Comparison of ENCODE assay signal across 8 mouse cellular contexts in genomic region chr6:112930011-112930451, GRCm38 (mm10). TPM values are rescaled to one million over a fixed set of nuclear protein-coding genes. Genes with fewer than 3 reads are reported as not detected.
DNase-seq lines count a peak whose midpoint lies in the region; ATAC-seq and TF ChIP-seq lines count a peak whose summit lies in the region.
"Had no signal": no experiment of that assay in that cellular context is flagged by ENCODE, and none has a peak within 500 bp of the region (broad histone marks: within the 10 kb centered on the region; RNA-seq: fewer than 3 reads in every experiment).

No protein-coding gene starts in this region.

- no peaks in the 10 kb centered on the region for H3K4me1 ChIP-seq in testis, adult 2 months (ENCODE audit: control insufficient read depth, insufficient read depth, low read length)
- H3K4me1 ChIP-seq in forebrain, embryonic 11.5 days (replicated peaks; ENCODE audit: control insufficient read depth, insufficient read depth, low read length) = peaks cover 29% of the 10 kb centered on the region
- peaks cover 0 to 7% of the 10 kb centered on the region in 2 experiments; a peak in 3 of 4 replicates for H3K4me1 ChIP-seq in liver, embryonic 14.5 days (replicated peaks; ENCODE audit: control insufficient read depth in 2 of 2, insufficient read depth in 2 of 2, low read length in 1 of 2)

- H3K36me3 ChIP-seq in testis, adult 2 months (ENCODE audit: control insufficient read depth, insufficient read depth, low read length) = no peaks in the 10 kb centered on the region
- H3K36me3 ChIP-seq in forebrain, embryonic 11.5 days (ENCODE audit: control insufficient read depth, insufficient read depth, low read length) = no peaks in the 10 kb centered on the region
- no peaks in the 10 kb centered on the region for H3K36me3 ChIP-seq in liver, embryonic 14.5 days (replicated peaks; ENCODE audit: control insufficient read depth, insufficient read depth, low read depth)
- H3K36me3 ChIP-seq: limb, embryonic 13.5 days had no signal

- TF ChIP-seq CTCF in testis, adult 2 months (IDR thresholded peaks at IDR 0.05; ENCODE audit: control insufficient read depth, insufficient read depth, insufficient replicate concordance, low read depth, low read length) = no peak
- no peak for TF ChIP-seq CTCF in liver, embryonic 14.5 days (IDR thresholded peaks at IDR 0.05; ENCODE audit: low read depth)

- 9% methylated on average over 5 of the region's 5 CpGs for WGBS in forebrain, embryonic 11.5 days
- WGBS in liver, embryonic 14.5 days (ENCODE audit: insufficient replicate concordance) = 50% methylated on average over 5 of the region's 5 CpGs

- TF ChIP-seq EP300 in liver, embryonic 14.5 days (IDR thresholded peaks at IDR 0.05; ENCODE audit: low read depth) = no peak

- peak; percentile 73 for ATAC-seq in forebrain, embryonic 11.5 days (replicated peaks; ENCODE audit: low FRiP score)
- ATAC-seq in liver, embryonic 14.5 days (ENCODE audit: insufficient read depth) = peak; percentile 50; the same call in 1 of the 2 replicates

- peak overlapping the region; percentile 26; the same call in 1 of the 2 replicates for H3K27ac ChIP-seq in testis, adult 2 months (ENCODE audit: control insufficient read depth, insufficient read depth, low read depth, low read length)
- H3K27ac ChIP-seq in forebrain, embryonic 11.5 days (ENCODE audit: low read depth, low read length) = peak overlapping the region; percentile 77
- H3K27ac ChIP-seq in liver, embryonic 14.5 days = no peak overlapping the region
- H3K27ac ChIP-seq: limb, embryonic 13.5 days had no signal

- TF ChIP-seq POLR2A in testis, adult 2 months (IDR thresholded peaks at IDR 0.05; ENCODE audit: control insufficient read depth, low read depth, low read length) = no peak

- DNase-seq in testis, postnatal 14 days (ENCODE audit: low spot score) = no peak
- peak; percentile 58 for DNase-seq in forebrain, embryonic 11.5 days (ENCODE audit: low spot score)
- no peak for DNase-seq in liver, embryonic 14.5 days (ENCODE audit: low read depth in 3 of 3, low spot score in 3 of 3)
- no peak for DNase-seq in adrenal gland, postnatal 14 days
- no peak for DNase-seq in urinary bladder, postnatal 25 days (ENCODE audit: low spot score)
- DNase-seq in urinary bladder, adult 18-20 months (ENCODE audit: low spot score in 2 of 2) = no peak

- no peaks in the 10 kb centered on the region for H3K27me3 ChIP-seq in testis, adult 2 months (ENCODE audit: control insufficient read depth, insufficient read depth, low read length)
- H3K27me3 ChIP-seq in forebrain, embryonic 11.5 days (ENCODE audit: control insufficient read depth, insufficient read depth, low read length) = no peaks in the 10 kb centered on the region
- no peaks in the 10 kb centered on the region for H3K27me3 ChIP-seq in liver, embryonic 14.5 days (ENCODE audit: control insufficient read depth, insufficient read depth, low read length)
- H3K27me3 ChIP-seq: limb, embryonic 13.5 days had no signal

- no peak overlapping the region for H3K4me3 ChIP-seq in testis, adult 2 months (ENCODE audit: control insufficient read depth, low read depth, low read length)
- H3K4me3 ChIP-seq in forebrain, embryonic 11.5 days (ENCODE audit: low read depth, low read length) = no peak overlapping the region
- H3K4me3 ChIP-seq in liver, embryonic 14.5 days (ENCODE audit: insufficient read depth in 1 of 2, low read depth in 2 of 2, low read length in 2 of 2) = no peak overlapping the region
- H3K4me3 ChIP-seq: limb, embryonic 13.5 days had no signal

- H3K4me2 ChIP-seq in forebrain, embryonic 11.5 days (ENCODE audit: low read depth, low read length, severe bottlenecking) = peak overlapping the region; percentile 31
- H3K4me2 ChIP-seq in liver, embryonic 14.5 days (ENCODE audit: low read depth) = no peak overlapping the region
- H3K4me2 ChIP-seq: limb, embryonic 13.5 days had no signal

- H3K9ac ChIP-seq in forebrain, embryonic 11.5 days (ENCODE audit: low read length) = 0 out of 2 replicates have a peak overlapping the region, but pooled peaks have one; percentile 20
- no peak overlapping the region for H3K9ac ChIP-seq in liver, embryonic 14.5 days (replicated peaks)
- H3K9ac ChIP-seq: limb, embryonic 13.5 days had no signal

- H3K9me3 ChIP-seq in forebrain, embryonic 11.5 days (ENCODE audit: control insufficient read depth, low read length) = no peaks in the 10 kb centered on the region
- H3K9me3 ChIP-seq in liver, embryonic 14.5 days (ENCODE audit: control insufficient read depth, low read length) = no peaks in the 10 kb centered on the region
- H3K9me3 ChIP-seq: limb, embryonic 13.5 days had no signal

RNA-seq across cellular contexts. Expression of gene Srgap3, which starts 17.0 kb away (rescaled TPM):
- 5.3 and 7.1 TPM in 2 replicates for polyA plus RNA-seq in testis, adult 2 months (2012; rRNA removed)
- polyA plus RNA-seq in forebrain, embryonic 11.5 days (2014; fragmentation: Nextera tagmentation; extraction: Ambion mirVana) = 37.8 and 38.5 TPM in 2 replicates
- 0.26 and 0.27 TPM in 2 replicates for polyA plus RNA-seq in liver, embryonic 14.5 days (2012; rRNA removed)
- 0.20 and 0.35 TPM in 2 replicates for polyA plus RNA-seq in liver, embryonic 14.5 days (2014; fragmentation: Nextera tagmentation; extraction: Ambion mirVana)
- 13.0 and 18.7 TPM in 2 replicates for total RNA-seq in adrenal gland, postnatal 14 days (2021)
